Mouse (Mus musculus): ENCODE results near the gene Zbtb3. TPM values are rescaled to one million over a fixed set of nuclear protein-coding genes. Genes with fewer than 3 reads are reported as not detected.

Zbtb3 gene
- polyA plus RNA-seq (2016; fragmentation: Nextera tagmentation; extraction: Ambion mirVana): 6.6 and 6.8 TPM in 2 replicates

DNA sequence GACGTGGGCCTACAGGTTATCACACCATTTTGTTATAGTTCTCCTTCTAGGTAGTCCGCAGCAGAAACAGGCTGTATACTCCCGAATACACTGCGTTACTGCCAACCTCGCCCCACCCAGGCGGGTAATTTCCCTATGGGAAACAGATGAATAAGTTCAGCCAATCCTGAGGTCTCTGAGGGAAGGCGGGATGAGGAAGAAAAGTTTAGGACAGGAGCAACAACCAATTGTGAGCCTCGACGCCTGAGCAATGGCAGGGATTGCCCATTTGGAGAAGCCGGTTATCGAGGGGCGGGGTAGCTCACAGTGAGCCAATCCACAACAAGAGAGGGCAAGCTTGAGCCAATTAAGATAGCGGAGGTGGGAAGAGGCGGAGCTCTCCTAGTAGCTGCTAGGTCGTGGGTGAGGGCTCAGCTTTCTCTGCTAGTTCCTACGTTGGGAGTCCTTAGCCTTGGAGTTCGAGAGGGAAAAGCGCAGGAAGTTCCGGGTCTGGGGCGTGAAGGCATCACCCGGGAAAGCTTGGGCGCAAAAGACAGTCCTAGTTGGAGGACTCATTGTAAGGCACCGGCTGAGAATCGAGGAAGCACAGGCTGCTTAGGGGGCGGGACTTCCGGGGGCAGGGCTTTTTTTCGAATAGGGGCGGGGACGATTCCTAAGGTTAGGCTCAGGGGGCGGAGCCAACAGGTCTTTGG is at the start of gene Zbtb3:
TSS of gene Zbtb3 (plus strand) at position 426 of the 692 bp plus-strand sequence.
- Histone ChIP-seq H3K4me3 (peak within 1 kb of the TSS; percentile 65), H3K9me3 (no peaks in the 10 kb centered on the region), H3K4me1 (peaks cover 28% of the 10 kb centered on the region), H3K27ac (peak within 1 kb of the TSS; percentile 90), H3K36me3 (replicated peaks) (peaks cover 42% of the 10 kb centered on the region), H3K27me3 (ENCODE audit: poor library complexity, severe bottlenecking) (no peaks in the 10 kb centered on the region)
- DNase-seq (ENCODE audit: extremely low spot score, low spot score): peak; percentile 96
- WGBS: under 1% methylated on average over 30 of the region's 30 CpGs

DNA sequence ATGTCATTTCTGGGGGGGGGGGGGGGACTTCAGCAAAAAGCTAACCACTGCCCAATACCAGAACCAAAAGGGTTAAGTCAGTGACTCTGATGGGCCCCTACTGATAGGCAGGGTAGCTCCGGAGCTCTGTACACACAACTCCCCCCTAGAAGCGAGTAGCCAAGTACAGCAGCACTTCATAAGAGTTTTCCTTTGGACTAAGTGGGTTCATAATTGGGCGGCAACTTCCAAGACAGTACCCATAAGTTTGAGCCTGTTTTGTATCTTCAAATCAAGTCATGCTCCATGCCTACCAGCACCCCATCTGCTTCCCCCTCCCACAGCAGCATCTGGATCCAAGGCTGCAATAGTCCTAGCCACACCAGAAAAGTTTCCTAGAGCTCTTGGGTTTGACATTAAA is 46.7 kb upstream of the Zbtb3 start:
- no peak for DNase-seq (ENCODE audit: extremely low spot score, low spot score)
- peaks cover 31% of the 10 kb centered on the region for H3K4me1 ChIP-seq
- peaks cover 61% of the 10 kb centered on the region for H3K36me3 ChIP-seq (replicated peaks)
- 93% methylated on average over 3 of the region's 3 CpGs for WGBS
- H3K9me3 ChIP-seq: no peaks in the 10 kb centered on the region
- no peak overlapping the region for H3K27ac ChIP-seq
- no peaks in the 10 kb centered on the region for H3K27me3 ChIP-seq (ENCODE audit: poor library complexity, severe bottlenecking)
- H3K4me3 ChIP-seq: peak overlapping the region; percentile 99

DNA sequence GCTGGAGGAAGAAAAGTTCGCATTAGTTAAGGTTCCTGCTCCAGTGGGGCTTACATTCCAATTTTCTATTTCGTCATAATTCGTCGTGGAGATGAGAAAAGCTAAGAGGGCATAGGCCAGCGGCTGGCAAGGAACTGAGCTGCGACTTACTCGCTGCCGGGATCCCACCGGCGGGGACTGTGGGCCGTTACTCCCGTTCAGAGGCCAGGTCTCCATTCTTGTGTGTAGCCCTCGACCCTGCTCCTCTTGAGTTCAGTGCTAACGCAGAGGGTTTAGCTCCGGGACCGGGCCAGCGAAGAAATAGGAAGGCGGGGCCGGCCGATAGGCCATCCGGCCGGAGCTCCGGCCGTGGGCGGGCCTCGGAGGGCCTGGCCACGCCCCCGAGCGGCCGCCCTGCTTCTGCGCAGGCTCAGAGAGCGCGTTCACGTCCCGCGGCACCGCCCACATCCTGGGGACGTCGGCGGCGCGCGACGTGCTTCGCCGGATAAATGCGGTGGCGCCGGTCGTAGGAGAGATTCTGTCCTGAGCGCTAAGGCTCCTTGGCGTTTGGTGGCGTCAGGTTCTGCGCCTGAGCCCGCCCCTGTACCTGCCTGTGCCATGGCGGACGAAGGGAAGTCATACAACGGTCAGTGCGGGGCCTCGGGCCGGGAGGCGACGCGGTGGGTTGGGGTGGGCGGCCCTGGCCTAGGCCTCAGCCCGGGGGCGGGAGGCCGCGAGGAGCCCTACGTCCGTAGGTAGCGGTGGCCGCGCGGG is 45.5 kb upstream of the Zbtb3 start, which contains the start of gene Nxf1:
TSS of gene Nxf1 (plus strand) at position 439 of the 753 bp plus-strand sequence.
- peak; percentile 90 for DNase-seq (ENCODE audit: extremely low spot score, low spot score)
- Histone ChIP-seq H3K4me1 (peaks cover 31% of the 10 kb centered on the region), H3K36me3 (replicated peaks) (peaks cover 62% of the 10 kb centered on the region), H3K4me3 (peak within 1 kb of the TSS; percentile 99), H3K27me3 (ENCODE audit: poor library complexity, severe bottlenecking) (no peaks in the 10 kb centered on the region), H3K9me3 (no peaks in the 10 kb centered on the region), H3K27ac (peak within 1 kb of the TSS; percentile 95)
- 1% methylated on average over 75 of the region's 75 CpGs for WGBS

DNA sequence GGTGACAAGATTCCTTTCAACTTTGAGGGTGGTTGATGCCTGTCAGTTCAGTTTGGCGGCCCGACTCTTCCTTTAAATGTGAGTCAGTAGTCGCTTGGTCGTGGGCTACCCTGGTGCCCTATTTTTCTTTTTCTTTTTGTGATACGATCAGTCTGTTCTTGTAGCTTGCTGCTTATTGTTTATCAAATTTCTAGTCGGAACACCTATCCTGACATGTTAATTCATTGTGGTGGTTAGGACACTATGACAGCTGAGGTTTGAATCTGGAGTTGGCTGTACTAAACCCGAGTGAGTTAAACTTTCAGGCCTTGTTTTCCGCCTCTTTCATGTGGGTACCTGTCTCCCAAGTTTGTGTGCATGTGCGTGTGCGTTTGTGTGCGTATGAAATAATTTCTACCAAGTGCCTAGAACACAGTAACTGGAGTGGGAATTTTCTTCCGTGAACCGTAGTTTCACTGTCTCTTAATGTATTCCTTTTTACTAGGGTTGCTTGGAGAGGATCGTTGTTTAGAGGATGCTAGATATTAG is 44.8 kb upstream of the Zbtb3 start:
- WGBS: 10% methylated on average over 14 of the region's 14 CpGs
- no peak for DNase-seq (ENCODE audit: extremely low spot score, low spot score)

DNA sequence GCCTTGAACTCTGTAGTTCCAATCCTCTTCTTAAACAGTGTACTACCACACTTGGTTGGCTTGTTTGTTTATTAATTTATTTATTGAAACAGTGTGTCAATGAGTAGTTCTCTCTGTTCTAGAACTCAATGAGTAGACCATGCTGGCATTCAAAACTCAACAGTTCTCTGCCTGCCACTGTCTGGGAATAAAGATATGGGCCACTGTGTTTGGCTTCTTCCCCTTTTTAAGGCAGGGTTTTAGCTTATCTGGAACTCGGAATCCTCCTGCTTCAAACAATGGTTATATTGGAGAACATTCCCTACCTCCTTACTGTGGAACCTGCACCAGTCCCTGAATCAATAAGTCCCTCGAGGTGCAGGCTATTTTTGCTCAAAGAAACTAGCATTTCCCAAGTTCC is 43.5 kb upstream of the Zbtb3 start:
- no peaks in the 10 kb centered on the region for H3K27me3 ChIP-seq (ENCODE audit: poor library complexity, severe bottlenecking)
- H3K36me3 ChIP-seq (replicated peaks): peaks cover 62% of the 10 kb centered on the region
- no peak overlapping the region for H3K27ac ChIP-seq
- WGBS: 90% methylated on average over 2 of the region's 2 CpGs
- peaks cover 31% of the 10 kb centered on the region for H3K4me1 ChIP-seq
- DNase-seq (ENCODE audit: extremely low spot score, low spot score): no peak
- peak overlapping the region; percentile 99; the same call in 1 of the 2 replicates for H3K4me3 ChIP-seq
- H3K9me3 ChIP-seq: no peaks in the 10 kb centered on the region

More for the DNA sequence above, 44.8 kb upstream of the Zbtb3 start:
- peak overlapping the region; percentile 99 for H3K4me3 ChIP-seq
- H3K9me3 ChIP-seq: no peaks in the 10 kb centered on the region
- H3K36me3 ChIP-seq (replicated peaks): peaks cover 62% of the 10 kb centered on the region
- H3K27ac ChIP-seq: peak overlapping the region; percentile 95
- H3K27me3 ChIP-seq (ENCODE audit: poor library complexity, severe bottlenecking): no peaks in the 10 kb centered on the region
- peaks cover 31% of the 10 kb centered on the region for H3K4me1 ChIP-seq

DNA sequence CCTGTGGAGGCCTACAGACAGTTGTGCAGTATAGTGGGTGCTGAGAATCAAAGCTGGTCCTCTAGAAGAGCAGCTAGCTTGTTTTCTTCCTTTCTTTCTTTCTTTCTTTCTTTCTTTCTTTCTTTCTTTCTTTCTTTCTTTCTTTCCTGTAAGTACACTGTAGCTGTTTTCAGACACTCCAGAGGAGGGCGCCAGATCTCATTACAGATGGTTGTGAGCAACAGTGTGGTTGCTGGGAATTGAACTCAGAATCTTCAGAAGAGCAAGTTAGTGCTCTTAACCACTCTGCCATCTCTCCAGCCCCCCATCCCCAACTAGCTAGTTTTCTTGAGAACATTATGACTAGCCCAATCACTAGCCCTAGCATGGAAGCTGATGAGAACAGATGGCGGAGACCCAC is 41.6 kb upstream of the Zbtb3 start:
- Histone ChIP-seq H3K36me3 (replicated peaks) (peaks cover 62% of the 10 kb centered on the region), H3K9me3 (peaks cover 14% of the 10 kb centered on the region), H3K4me3 (no peak overlapping the region), H3K27ac (no peak overlapping the region), H3K4me1 (peaks cover 24% of the 10 kb centered on the region), H3K27me3 (ENCODE audit: poor library complexity, severe bottlenecking) (no peaks in the 10 kb centered on the region)
- WGBS: 87% methylated on average over 2 of the region's 2 CpGs
- DNase-seq (ENCODE audit: extremely low spot score, low spot score): no peak

DNA sequence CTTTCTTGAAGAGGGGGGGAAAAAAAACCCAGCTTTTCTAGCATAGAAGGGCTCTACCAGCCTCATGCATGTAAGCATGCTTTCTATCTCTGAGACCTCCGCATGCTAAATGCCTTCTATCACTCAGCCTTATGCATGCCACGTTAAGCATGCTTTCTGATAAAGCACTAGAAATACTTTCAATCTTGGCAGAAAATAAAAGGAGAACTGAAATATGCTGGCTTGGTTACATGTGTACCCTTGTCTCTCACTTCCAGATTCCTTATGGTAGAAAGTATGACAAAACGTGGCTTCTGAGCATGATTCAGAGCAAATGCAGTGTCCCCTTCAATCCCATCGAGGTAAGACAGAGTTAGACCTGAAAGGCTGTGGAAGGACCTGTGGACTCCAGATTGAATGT is 39.1 kb upstream of the Zbtb3 start:
- H3K36me3 ChIP-seq (replicated peaks): peaks cover 85% of the 10 kb centered on the region
- peaks cover 7% of the 10 kb centered on the region for H3K4me1 ChIP-seq
- DNase-seq (ENCODE audit: extremely low spot score, low spot score): no peak
- no peak overlapping the region for H3K27ac ChIP-seq
- no peaks in the 10 kb centered on the region for H3K27me3 ChIP-seq (ENCODE audit: poor library complexity, severe bottlenecking)
- WGBS: 96% methylated on average over 4 of the region's 4 CpGs
- H3K4me3 ChIP-seq: no peak overlapping the region
- H3K9me3 ChIP-seq: peaks cover 16% of the 10 kb centered on the region

DNA sequence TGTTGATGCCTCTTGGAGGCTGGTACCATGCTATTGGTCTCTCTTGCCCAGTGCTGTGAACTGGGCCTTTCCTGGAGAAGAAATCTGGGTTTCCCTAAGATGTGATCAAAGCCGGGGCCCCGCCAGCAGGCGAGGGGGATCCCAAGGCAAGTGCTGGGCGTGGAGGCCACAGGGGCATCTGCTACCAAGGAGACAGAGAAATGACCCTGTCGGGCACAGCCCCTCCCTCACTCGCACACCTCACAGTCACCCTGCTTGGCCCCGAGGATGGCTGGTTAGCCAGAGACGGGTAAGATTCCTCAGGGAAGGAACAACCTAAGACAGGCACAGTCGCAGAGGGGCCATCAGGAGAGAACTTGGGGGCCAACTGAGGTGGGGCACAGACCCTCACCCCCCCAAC is 36.8 kb upstream of the Zbtb3 start:
- WGBS: 93% methylated on average over 9 of the region's 9 CpGs
- H3K4me3 ChIP-seq: no peak overlapping the region; the same call in 1 of the 2 replicates
- no peak overlapping the region for H3K27ac ChIP-seq
- H3K9me3 ChIP-seq: peaks cover 16% of the 10 kb centered on the region
- H3K4me1 ChIP-seq: peaks cover 4% of the 10 kb centered on the region
- DNase-seq (ENCODE audit: extremely low spot score, low spot score): no peak
- H3K36me3 ChIP-seq (replicated peaks): peaks cover 100% of the 10 kb centered on the region
- no peaks in the 10 kb centered on the region for H3K27me3 ChIP-seq (ENCODE audit: poor library complexity, severe bottlenecking)

DNA sequence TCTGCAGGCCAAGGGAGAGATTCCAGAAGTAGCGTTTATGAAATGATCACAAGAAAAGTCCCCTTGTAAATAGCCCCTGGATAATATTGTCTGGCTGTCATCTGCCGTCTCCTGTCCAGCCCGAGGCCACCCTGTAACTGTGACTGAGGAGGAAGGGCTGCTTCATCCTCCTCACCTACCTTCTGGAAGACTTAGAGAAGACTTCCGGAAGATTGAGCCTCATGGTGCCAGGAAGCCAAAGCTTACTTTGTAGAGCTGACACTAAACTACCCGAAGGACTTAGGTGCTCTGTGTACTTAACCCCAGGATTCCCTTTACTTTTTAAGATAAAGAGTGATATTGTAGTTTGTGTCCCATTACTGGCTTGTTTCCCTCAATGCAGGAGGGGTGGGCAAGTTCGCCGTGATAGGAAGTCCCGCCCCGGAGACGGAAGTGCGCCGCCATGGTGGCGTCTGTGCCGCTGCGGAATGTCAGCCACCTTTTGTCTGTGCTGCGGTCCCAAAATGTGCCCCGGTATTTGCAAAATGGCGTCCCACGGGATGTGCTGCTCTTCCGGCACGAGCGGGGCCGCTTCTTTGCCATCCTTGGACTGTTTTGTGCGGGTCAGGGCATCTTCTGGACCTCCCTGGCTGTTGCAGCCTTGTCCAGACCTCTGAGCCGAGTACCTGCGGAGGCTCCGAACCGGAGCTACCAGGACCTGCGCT is 31.6 kb upstream of the Zbtb3 start, which contains the start of gene Tmem223:
TSS of gene Tmem223 (plus strand) at position 430 of the 704 bp plus-strand sequence.
- no peaks in the 10 kb centered on the region for H3K27me3 ChIP-seq (ENCODE audit: poor library complexity, severe bottlenecking)
- peak; percentile 83 for DNase-seq (ENCODE audit: extremely low spot score, low spot score)
- peak within 1 kb of the TSS; percentile 98 for H3K27ac ChIP-seq
- peaks cover 79% of the 10 kb centered on the region for H3K36me3 ChIP-seq (replicated peaks)
- peak within 1 kb of the TSS; percentile 89 for H3K4me3 ChIP-seq
- 23% methylated on average over 29 of the region's 29 CpGs for WGBS
- peaks cover 50% of the 10 kb centered on the region for H3K4me1 ChIP-seq
- peaks cover 2% of the 10 kb centered on the region for H3K9me3 ChIP-seq

DNA sequence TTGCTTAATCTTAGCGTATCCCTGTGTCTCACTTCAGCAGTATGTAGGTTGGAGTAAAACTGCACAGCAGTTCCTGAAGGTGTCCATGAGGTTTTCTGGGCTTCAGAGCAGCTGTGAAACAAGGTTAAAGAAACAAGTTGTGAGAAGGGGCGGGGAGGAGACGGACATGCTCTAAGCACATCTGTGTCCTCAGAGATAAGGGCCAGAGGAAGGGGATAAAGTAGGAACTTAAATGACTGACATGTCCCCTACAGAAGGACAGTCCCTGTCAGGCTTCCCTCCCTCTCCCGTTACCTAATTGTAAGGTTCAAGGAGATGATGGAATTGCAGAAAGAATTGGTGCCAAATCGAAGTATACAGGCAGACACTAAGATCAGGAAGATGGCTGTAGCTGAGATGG is 29.4 kb upstream of the Zbtb3 start:
- H3K4me1 ChIP-seq: peaks cover 52% of the 10 kb centered on the region
- H3K27ac ChIP-seq: peak overlapping the region; percentile 98
- H3K4me3 ChIP-seq: peak overlapping the region; percentile 88
- H3K36me3 ChIP-seq (replicated peaks): peaks cover 73% of the 10 kb centered on the region
- WGBS: 81% methylated on average over 5 of the region's 5 CpGs
- peak; percentile 25 for DNase-seq (ENCODE audit: extremely low spot score, low spot score)
- no peaks in the 10 kb centered on the region for H3K27me3 ChIP-seq (ENCODE audit: poor library complexity, severe bottlenecking)
- no peaks in the 10 kb centered on the region for H3K9me3 ChIP-seq

DNA sequence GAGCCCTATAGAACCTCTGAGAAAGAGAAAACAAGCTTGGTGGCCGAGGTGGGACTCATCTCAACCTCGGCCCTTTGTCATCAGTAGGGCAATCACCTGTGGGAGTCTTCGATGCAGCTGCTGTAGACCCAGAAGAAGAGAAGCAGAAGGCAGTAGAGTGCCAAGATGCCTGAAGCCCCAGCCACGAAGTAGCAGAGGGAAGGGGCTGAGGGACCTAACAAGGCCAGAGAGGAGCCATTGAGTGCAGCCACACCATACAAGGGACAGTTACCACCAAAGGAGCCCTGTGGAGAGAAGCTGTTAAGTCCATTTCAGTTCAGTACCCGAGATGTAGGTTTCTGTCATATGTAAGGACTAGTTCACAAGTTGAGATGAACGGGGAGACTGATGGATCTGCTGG is 28.9 kb upstream of the Zbtb3 start:
- Histone ChIP-seq H3K27me3 (ENCODE audit: poor library complexity, severe bottlenecking) (no peaks in the 10 kb centered on the region), H3K4me1 (peaks cover 52% of the 10 kb centered on the region), H3K4me3 (peak overlapping the region; percentile 88), H3K36me3 (replicated peaks) (peaks cover 73% of the 10 kb centered on the region), H3K9me3 (no peaks in the 10 kb centered on the region), H3K27ac (peak overlapping the region; percentile 98)
- WGBS: 69% methylated on average over 6 of the region's 6 CpGs
- DNase-seq (ENCODE audit: extremely low spot score, low spot score): no peak

DNA sequence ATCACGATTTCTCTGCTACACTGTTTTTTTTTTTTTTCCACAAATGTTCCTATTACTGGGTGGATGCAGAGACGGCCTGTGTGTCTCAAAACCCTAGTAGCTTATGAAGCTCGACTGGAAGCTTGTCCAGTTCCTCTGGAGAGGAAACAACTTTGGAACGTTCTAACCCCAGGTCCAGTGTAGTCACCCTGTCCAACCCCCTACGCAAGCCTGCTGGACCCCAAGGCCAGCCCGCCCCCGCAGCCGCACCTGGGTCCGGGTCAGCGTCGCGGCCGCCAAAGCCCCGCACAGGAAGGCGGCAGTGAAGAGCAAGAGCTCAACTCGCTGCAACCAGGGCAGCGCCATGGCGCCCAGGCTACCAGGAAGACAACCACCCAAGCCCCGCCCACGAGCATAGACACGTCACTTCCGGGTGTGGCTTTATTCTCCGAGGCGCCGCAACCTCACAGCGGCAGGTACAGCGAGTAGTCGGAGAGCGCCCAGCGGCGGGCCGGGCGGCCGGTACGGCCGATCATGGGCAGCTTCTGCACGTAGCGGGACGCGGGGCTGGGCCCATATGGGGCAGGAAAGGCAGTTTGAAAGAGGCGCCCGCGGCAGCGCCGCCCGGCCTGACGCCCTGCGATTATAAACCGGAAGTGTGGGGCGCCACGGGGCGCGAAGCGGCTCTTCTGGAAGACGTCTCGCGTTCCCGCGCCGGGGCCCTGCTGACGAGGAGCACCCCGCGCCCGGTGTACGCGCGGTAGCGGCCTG is 28.1 kb upstream of the Zbtb3 start, which contains the start of gene Tmem179b:
TSS of gene Tmem179b (minus strand) at position 382 of the 750 bp plus-strand sequence.
- Histone ChIP-seq H3K9me3 (no peaks in the 10 kb centered on the region), H3K4me1 (peaks cover 52% of the 10 kb centered on the region), H3K27me3 (ENCODE audit: poor library complexity, severe bottlenecking) (no peaks in the 10 kb centered on the region), H3K27ac (peak within 1 kb of the TSS; percentile 98), H3K4me3 (peak within 1 kb of the TSS; percentile 88), H3K36me3 (replicated peaks) (peaks cover 72% of the 10 kb centered on the region)
- WGBS: under 1% methylated on average over 68 of the region's 68 CpGs
- peak; percentile 97 for DNase-seq (ENCODE audit: extremely low spot score, low spot score)
